Mouse (Mus musculus) heart, adult 2 months (tissue): ENCODE measurements around the gene Dcxr.

Experiments
- CTCF ChIP-seq: fragments of 200-600 bp; IDR thresholded peaks from 2 replicates; pipeline ENCODE4 v1.8.1; 2022; ENCODE audit warnings: antibody characterized with exemption, mild to moderate bottlenecking, moderate library complexity
- EP300 ChIP-seq: fragments of 200-500 bp; IDR thresholded peaks from 2 replicates; pipeline ENCODE4 v1.6.1; 2011; ENCODE audit warnings: low read depth, low read length, control low read depth; ENCODE audit not compliant: insufficient read depth
- POLR2A ChIP-seq: fragments of 200-500 bp; IDR thresholded peaks from 2 replicates; pipeline ENCODE4 v1.6.1; 2011; ENCODE audit warnings: mild to moderate bottlenecking, low read depth, low read length, control low read depth; ENCODE audit not compliant: insufficient read depth

- TF ChIP-seq POLR2A (no peak), CTCF (peak; percentile 79), EP300 (no peak)
Measured at GRCm38 (mm10) chr11:120712771-120713568, 14.1 kb downstream of the Dcxr start.
